Mouse (Mus musculus): ENCODE data around the gene Gm10553.
"Not testable (repeated sequence)": the region's sequence is repeated elsewhere in the genome, so short reads cannot be mapped to it uniquely, and the experiment has no call there.

Gm10553 gene

GRCm38 (mm10) chr1:85099864-85100263 lies at the start of gene Gm10553:
Gene Gm10553, plus strand, starts transcription at chr1:85100164.
- DNase-seq: not testable (repeated sequence)

DNA sequence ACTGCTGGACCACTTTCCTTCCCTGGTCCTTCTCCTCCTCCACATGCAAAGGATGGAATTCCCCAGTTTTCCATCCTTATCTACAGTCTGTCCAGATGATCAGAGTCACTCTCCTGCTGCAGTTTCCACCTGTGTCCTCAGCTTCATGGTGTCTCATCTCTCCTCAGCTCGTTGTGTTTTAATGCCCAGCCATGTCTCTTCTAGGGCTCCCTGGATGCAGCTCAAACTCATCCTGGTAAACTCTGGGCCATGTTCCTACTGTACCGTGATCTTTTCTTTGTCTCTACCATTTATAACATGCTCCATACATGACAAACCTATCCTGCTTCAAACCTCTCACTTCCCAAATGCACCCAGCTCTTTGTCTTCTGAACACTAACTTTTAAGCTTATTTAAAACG lies 28.3 kb upstream of the Gm10553 start:
- DNase-seq: not testable (repeated sequence)

- not testable (repeated sequence) for DNase-seq
These were observed 26.9 kb upstream of the Gm10553 start for GRCm38 (mm10) chr1:85073099-85073498.

- not testable (repeated sequence) for DNase-seq
These were observed 15.2 kb upstream of the Gm10553 start for GRCm38 (mm10) chr1:85084803-85085202.

- DNase-seq: not testable (repeated sequence)
These were observed 13.8 kb upstream of the Gm10553 start for GRCm38 (mm10) chr1:85086211-85086610.

DNA sequence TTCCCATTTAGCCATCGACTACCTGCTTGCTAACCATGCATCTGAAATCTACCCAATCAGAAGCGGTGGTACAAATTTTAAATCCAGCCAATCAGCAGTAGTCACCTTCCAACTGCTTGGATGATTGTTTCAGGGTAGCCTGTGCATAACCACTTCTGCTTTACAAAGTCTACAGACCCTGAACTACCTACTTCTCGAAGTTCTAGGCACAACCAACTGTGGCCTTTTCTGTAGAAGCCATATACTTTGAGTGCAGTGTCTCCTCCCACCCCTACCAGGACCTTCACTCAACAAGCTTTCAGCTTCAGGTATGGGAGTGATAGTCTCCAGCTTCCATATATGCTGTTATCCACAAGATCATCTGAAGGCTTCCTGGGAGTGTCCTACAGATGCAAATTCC lies 7.8 kb upstream of the Gm10553 start:
- not testable (repeated sequence) for DNase-seq

DNA sequence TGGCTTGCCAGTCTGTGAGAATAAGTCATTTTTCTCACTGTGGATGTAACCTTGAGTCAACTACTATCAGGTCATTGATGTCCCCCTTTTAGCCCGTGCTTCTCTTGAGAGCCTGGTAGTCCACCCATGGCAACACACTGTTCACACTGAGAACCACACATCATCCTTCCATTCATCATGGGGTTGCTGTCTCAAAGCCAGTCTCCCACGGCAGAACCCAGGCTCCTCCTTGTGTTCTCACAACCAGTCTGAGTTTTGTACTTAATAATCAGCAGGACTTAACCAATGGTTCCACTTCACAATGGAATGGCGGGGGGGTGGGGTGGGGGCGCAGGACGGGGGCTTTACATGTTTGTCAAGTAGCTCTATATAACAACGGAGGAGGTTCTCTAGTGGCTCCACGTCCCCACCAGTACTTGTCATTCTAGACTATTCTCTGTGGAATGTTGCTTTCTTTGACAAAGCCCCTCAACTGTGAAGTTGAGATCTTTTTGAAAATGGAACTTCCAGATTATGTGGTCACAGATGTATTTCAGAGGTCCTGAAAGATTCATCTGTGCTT lies 6.9 kb upstream of the Gm10553 start:
- DNase-seq: not testable (repeated sequence)

- DNase-seq: not testable (repeated sequence)
These were observed 883 bp upstream of the Gm10553 start for GRCm38 (mm10) chr1:85099081-85099480.

- not testable (repeated sequence) for DNase-seq
These were observed 1.8 kb downstream of the Gm10553 start for GRCm38 (mm10) chr1:85101754-85102153.

GRCm38 (mm10) chr1:85105336-85105735 lies 5.4 kb downstream of the Gm10553 start:
- DNase-seq: not testable (repeated sequence)

- DNase-seq: not testable (repeated sequence)
These were observed 6.0 kb downstream of the Gm10553 start for GRCm38 (mm10) chr1:85106013-85106412.

GRCm38 (mm10) chr1:85109753-85110152 lies 9.8 kb downstream of the Gm10553 start, which contains the start of gene A530032D15Rik:
Gene A530032D15Rik, minus strand, starts transcription at chr1:85109853.
- not testable (repeated sequence) for DNase-seq

- not testable (repeated sequence) for DNase-seq
These were observed 10.9 kb downstream of the Gm10553 start for GRCm38 (mm10) chr1:85110876-85111275.

- not testable (repeated sequence) for DNase-seq
These were observed 11.6 kb downstream of the Gm10553 start for GRCm38 (mm10) chr1:85111572-85111971.

DNA sequence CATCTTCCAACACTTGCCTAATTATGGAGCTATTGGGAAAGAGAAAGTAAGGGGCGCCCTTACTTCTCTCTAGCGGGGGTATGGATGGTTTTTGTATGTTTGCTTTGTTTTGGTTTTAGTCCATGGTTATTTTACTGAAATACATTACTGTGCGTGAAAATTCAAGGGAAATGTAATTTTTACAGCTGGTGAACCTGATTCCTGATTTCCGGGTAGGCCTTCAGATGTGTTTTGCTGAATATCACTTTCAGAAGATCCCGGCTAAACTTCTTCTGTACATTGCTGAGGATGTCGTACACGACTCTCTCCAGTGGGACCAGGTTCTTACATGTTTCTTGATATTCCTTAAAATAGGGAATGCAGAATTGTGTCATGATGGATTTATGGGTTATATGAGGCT lies 12.3 kb downstream of the Gm10553 start:
- DNase-seq: not testable (repeated sequence)

DNA sequence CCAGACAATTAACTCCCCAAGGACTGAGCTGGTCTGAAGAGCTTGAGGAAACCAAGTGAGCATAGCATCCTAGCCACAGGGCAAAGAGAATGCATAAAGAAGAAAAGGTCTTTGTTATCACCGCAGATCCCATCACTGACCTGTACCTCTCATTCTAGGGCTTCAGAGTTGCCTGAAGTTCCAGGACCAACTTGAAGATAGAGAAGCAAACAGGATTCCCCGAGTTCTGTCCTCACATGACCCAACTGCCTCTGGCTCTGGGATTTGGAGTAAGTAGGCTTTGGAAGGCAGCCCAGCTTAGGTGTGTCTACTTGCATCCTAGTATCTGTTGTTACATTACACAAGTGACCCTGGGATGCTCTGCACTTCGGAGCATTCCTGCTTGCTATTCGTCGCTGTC lies 12.9 kb downstream of the Gm10553 start:
- DNase-seq: not testable (repeated sequence)

DNA sequence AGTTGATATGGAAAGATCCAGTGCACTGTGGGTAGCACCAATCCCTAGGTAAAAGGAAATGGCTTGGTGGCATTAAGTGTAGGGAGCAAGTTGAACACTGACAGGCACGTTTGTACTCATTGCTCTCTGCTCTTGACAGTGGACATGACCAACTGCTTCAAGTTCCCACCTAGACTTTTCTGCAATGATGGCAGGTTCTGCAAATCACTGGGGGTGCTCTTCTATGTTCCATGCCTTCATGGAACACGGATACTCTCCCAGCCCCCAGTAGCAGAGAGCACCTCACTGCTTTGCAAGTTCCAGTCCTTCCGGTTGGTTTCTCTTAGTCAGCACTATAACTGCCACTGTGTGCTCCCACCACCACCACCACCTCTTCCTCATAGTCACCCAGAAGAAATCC lies 14.1 kb downstream of the Gm10553 start:
- DNase-seq: not testable (repeated sequence)

DNA sequence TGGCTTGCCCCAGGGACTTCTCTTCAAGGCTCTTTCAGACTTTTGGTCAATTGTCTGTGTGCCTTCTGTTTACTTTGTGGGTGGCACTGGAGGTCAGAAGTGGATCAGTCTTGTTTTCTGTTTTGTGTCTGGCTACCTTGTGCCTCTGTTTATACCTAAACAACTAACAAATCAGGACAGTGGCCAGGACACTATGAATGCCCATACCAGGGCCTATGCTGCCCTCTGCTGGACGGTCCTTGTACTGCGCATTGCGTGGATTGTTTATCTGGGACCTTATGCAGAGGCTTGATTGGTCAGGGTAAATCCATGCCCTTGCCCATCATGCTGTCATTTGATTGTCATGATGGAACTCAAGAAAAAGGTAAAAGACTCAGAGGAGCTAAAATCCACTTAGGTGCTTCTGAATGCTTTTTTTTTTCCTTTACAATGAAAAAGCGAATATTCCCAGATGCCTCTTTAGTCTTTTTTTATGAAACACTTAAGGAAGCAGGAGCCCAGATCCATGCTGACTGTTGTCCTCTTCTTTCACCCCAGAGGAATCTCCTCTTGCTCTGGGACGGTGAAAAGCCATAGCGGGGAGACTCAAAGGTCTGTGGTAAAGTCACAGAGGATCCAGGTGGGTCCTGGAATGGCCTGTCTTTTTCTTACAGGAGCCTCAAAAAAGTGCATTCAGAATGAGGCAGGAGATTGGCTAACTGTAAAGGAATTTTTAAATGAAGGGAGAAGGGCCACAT lies 14.9 kb downstream of the Gm10553 start:
- DNase-seq: peak; percentile 32 to 49

- not testable (repeated sequence) for DNase-seq
These were observed 17.6 kb downstream of the Gm10553 start for GRCm38 (mm10) chr1:85117537-85117936.

GRCm38 (mm10) chr1:85118341-85118740 lies 18.4 kb downstream of the Gm10553 start:
- DNase-seq: not testable (repeated sequence)

- not testable (repeated sequence) for DNase-seq
These were observed 21.9 kb downstream of the Gm10553 start for GRCm38 (mm10) chr1:85121841-85122240.

- not testable (repeated sequence) for DNase-seq
These were observed 33.7 kb downstream of the Gm10553 start for GRCm38 (mm10) chr1:85133671-85134070.
